17 mouse cellular contexts compared by ENCODE assay signal in the genomic region with DNA sequence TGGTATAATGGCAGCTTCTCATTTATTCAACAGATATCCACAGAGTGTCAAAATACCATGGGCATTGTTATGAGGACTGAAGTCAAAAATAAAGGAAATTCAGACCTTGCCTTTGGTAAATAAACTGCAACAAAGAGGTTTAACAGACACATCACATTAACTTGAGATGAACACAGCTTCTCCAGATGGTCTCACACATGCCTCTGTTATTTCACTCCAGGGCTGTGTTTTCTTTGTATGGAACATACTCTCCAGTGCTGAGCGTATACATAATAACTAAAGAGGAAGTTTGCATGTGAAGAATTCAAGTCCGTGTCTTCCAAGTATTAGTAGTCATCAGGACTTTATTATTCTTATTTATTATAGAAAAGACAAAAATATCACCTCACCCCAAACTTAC.
"Had no signal": no experiment of that assay in that cellular context is flagged by ENCODE, and none has a peak within 500 bp of the region (broad histone marks: within the 10 kb centered on the region; RNA-seq: fewer than 3 reads in every experiment).

No protein-coding gene starts in this region.

- H3K4me3 ChIP-seq: lung, embryonic 15.5 days; megakaryocyte, embryonic 14.5 days; midbrain, embryonic 13.5 days; midbrain, embryonic 15.5 days; neural tube, embryonic 12.5 days; stomach, embryonic 15.5 days had no signal

- H3K27me3 ChIP-seq: lung, embryonic 15.5 days; megakaryocyte, embryonic 14.5 days; midbrain, embryonic 13.5 days; midbrain, embryonic 15.5 days; neural tube, embryonic 12.5 days; stomach, embryonic 15.5 days had no signal

- H3K27ac ChIP-seq: lung, embryonic 15.5 days; macrophage; midbrain, embryonic 13.5 days; midbrain, embryonic 15.5 days; neural tube, embryonic 12.5 days; stomach, embryonic 15.5 days; stomach, postnatal 0 days had no signal

- H3K4me1 ChIP-seq: midbrain, embryonic 13.5 days; midbrain, embryonic 15.5 days; neural tube, embryonic 12.5 days; stomach, embryonic 15.5 days had no signal

- H3K36me3 ChIP-seq: lung, embryonic 15.5 days; midbrain, embryonic 13.5 days; midbrain, embryonic 15.5 days; neural tube, embryonic 12.5 days; stomach, embryonic 15.5 days had no signal

- DNase-seq: lung, adult 2 months; lung, postnatal 14 days; lung, postnatal 36 days; right cerebral cortex, postnatal 14 days; thymus, adult 2 months; thymus, postnatal 25 days; thymus, postnatal 4 days had no signal

- ATAC-seq: lung, postnatal 0 days; midbrain, embryonic 13.5 days; midbrain, embryonic 15.5 days had no signal

- H3K4me2 ChIP-seq: lung, embryonic 15.5 days; midbrain, embryonic 11.5 days; midbrain, embryonic 13.5 days; midbrain, embryonic 15.5 days; neural tube, embryonic 12.5 days; stomach, embryonic 15.5 days had no signal

- H3K9ac ChIP-seq: lung, embryonic 15.5 days; midbrain, embryonic 13.5 days; midbrain, embryonic 15.5 days; neural tube, embryonic 12.5 days; stomach, embryonic 15.5 days had no signal

- H3K9me3 ChIP-seq: lung, embryonic 15.5 days; midbrain, embryonic 13.5 days; midbrain, embryonic 15.5 days; neural tube, embryonic 12.5 days; stomach, embryonic 15.5 days had no signal
